Mouse (Mus musculus): ENCODE data around the gene Cyp2d9.
"Not testable (repeated sequence)": the region's sequence is repeated elsewhere in the genome, so short reads cannot be mapped to it uniquely, and the experiment has no call there.

DNA sequence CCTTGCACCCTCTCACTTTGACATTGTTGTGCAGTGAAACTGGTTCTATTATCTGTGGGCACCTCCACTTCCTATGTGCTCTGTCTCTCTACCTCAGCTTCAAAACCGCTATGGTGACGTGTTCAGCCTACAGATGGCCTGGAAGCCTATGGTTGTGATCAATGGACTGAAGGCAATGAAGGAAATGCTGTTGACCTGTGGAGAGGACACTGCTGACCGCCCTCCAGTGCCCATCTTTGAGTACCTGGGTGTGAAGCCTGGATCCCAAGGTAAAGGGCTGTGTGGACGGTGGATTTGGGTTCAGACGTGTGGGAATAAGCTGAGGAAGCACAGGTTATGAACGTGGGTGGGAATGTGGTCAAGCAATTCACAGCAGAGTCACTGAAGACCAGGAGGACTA is 20.3 kb downstream of the Cyp2d9 start:
- not testable (repeated sequence) for TF ChIP-seq POLR2A (IDR thresholded peaks at IDR 0.05; ENCODE audit: borderline replicate concordance, extremely low read depth, insufficient read depth, insufficient read length, poor library complexity, severe bottlenecking); CTCF (IDR thresholded peaks at IDR 0.05; ENCODE audit: borderline replicate concordance, extremely low read depth, insufficient read depth, insufficient read length)
